Mouse (Mus musculus) CH12.LX (cell line): Measurements from ENCODE around the gene Homer3.
A peak's percentile ranks its signal among the peaks of the same experiment; 100 is the strongest.

Source experiments
- BHLHE40 ChIP-seq: IDR thresholded peaks from 2 replicates; pipeline ENCODE4 v1.6.1; 2011; ENCODE audit warnings: mild to moderate bottlenecking, low read depth, low read length, improper control_type of control experiment
- CTCF ChIP-seq, 2 experiments: IDR thresholded peaks in 1 of 2; conservative IDR thresholded peaks in 1 of 2; 2 replicates each; pipeline ENCODE4 v1.5.1; 2011 to 2012; ENCODE audit warnings: low read depth in 2 of 2, low read length in 2 of 2, improper control_type of control experiment in 1 of 2, inconsistent platforms in 1 of 2, mild to moderate bottlenecking in 1 of 2, moderate library complexity in 1 of 2
- IRF4 ChIP-seq: IDR thresholded peaks from 2 replicates; pipeline ENCODE4 v1.6.1; 2014; ENCODE audit warnings: low read depth, mild to moderate bottlenecking, inconsistent platforms, low read length, improper control_type of control experiment
- JUN ChIP-seq: IDR thresholded peaks from 2 replicates; pipeline ENCODE4 v1.6.1; 2011; ENCODE audit warnings: low read depth, mild to moderate bottlenecking, low read length, improper control_type of control experiment, moderate library complexity; ENCODE audit not compliant: insufficient read depth
- POLR2A ChIP-seq: IDR thresholded peaks from 2 replicates; pipeline ENCODE4 v1.6.1; 2011; ENCODE audit warnings: low read depth, mild to moderate bottlenecking, improper control_type of control experiment, low read length
- ZNF384 ChIP-seq: IDR thresholded peaks from 2 replicates; pipeline ENCODE4 v1.6.1; 2012; ENCODE audit warnings: low read depth, low read length, improper control_type of control experiment, inconsistent platforms

GRCm38 (mm10) chr8:70282603-70283135 is at the start of gene Homer3:
- TF ChIP-seq BHLHE40 (no peak), IRF4 (peak; percentile 49; the same call in 1 of the 2 replicates), ZNF384 (no peak), POLR2A (peak; percentile 55; the same call in 1 of the 2 replicates), CTCF (conservative IDR thresholded peaks at IDR 0.05 in 1 of 2, IDR thresholded peaks at IDR 0.05 in 1 of 2; ENCODE audit: low read depth in 2 of 2, low read length in 2 of 2) (peak in 1 of 2 experiments; percentile 81; a peak in 2 of 4 replicates), JUN (no peak)
